Mouse (Mus musculus) stomach, postnatal 0 days (tissue): ENCODE results near the gene Fam228a.

Experiments used
- CTCF ChIP-seq: IDR thresholded peaks from 2 replicates; pipeline ENCODE4 v1.5.1; 2016; ENCODE audit warnings: antibody characterized with exemption, low read depth, mild to moderate bottlenecking, moderate library complexity
- EP300 ChIP-seq: optimal IDR thresholded peaks from 2 replicates; pipeline ENCODE3; 2016; ENCODE audit warnings: antibody characterized with exemption

GRCm38 (mm10) chr12:4784466-4784865 is 46.2 kb upstream of the Fam228a start:
- TF ChIP-seq CTCF, result no peak
- TF ChIP-seq EP300, result no peak
